Mouse (Mus musculus) small intestine, adult 2 months (tissue): ENCODE measurements around the gene Baiap2l2.
"Not testable (repeated sequence)": the region's sequence is repeated elsewhere in the genome, so short reads cannot be mapped to it uniquely, and the experiment has no call there.

Experiments
- CTCF ChIP-seq: fragments of 200-500 bp; IDR thresholded peaks from 2 replicates; pipeline ENCODE4 v1.5.1; 2012; ENCODE audit warnings: low read depth, mild to moderate bottlenecking, control low read depth, inconsistent platforms, low read length, moderate library complexity, mixed read lengths; ENCODE audit not compliant: insufficient replicate concordance, insufficient read length; ENCODE audit errors: extremely low read depth
- POLR2A ChIP-seq: fragments of 200-500 bp; IDR thresholded peaks from 2 replicates; pipeline ENCODE4 v1.6.1; 2012; ENCODE audit warnings: low read depth, mild to moderate bottlenecking, control low read depth, inconsistent platforms, low read length, moderate library complexity

DNA sequence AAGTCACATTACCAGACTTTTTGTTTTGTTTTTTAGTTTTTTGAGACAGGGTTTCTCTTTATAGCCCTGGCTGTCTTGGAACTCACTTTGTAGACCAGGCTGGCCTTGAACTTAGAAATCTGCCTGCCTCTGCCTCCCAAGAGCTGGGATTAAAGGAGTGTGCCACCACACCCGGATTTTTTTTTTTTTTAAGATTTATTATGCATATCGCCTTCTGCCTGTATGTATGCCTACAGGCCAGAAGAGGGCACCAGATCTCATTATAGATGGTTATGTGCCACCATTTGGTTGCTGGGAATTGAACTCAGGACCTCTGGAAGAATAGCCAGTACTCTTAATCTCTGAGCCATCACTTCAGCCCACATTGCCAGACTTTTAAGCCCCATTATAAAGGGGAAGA is 59.6 kb downstream of the Baiap2l2 start:
- not testable (repeated sequence) for TF ChIP-seq CTCF, POLR2A
